Mouse (Mus musculus): ENCODE results near the gene Pde4d.

GRCm38 (mm10) chr13:109605140-109605539, 1155.4 kb downstream of the Pde4d start:
- TF ChIP-seq CTCF (IDR thresholded peaks at IDR 0.05; ENCODE audit: insufficient read depth, low read depth, low read length) (no peak), POLR2A (IDR thresholded peaks at IDR 0.05; ENCODE audit: insufficient read depth, low read depth, low read length) (no peak)
